Mouse (Mus musculus) lung, adult 2 months (tissue): ENCODE measurements around the gene Ccdc173.

Experiments used
- CTCF ChIP-seq: fragments of 200-500 bp; IDR thresholded peaks from 2 replicates; pipeline ENCODE4 v1.5.1; 2011; ENCODE audit warnings: mild to moderate bottlenecking, low read length, control low read depth; ENCODE audit not compliant: insufficient read depth
- POLR2A ChIP-seq: fragments of 200-500 bp; IDR thresholded peaks from 2 replicates; pipeline ENCODE4 v1.6.1; 2011; ENCODE audit warnings: low read depth, mild to moderate bottlenecking, control low read depth, low read length, borderline replicate concordance; ENCODE audit errors: extremely low read depth

DNA sequence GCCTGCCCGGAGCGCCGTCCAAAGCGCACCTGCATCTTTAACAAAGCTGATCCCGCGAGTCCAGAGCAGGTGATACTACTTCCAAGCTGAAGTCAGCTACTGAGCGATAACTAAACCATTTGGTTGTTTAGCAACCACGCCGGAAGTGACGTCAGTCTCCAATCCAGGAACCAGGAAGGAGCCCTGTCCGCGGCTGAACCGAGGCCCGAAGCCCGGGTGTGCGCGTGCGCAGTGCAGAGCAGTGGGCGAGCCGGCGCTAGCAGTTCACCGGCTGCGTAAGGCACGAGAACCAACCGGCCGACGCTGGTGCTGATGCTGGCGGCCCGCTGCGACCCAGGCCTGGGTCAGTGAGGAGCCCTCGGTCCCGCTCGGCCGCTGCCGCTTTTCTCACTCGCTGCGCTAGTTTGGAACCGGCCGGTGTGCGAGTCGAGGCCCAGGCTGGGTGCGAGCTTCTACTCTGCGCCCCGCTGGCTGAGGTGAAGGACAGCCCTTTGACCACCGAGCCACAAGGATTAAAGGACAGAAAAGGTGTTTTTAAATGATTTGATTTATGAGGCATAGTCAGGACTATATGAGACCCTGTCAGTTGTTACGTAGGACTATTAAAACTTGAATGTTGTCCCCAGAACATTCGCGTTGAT is at the start of gene Ccdc173, which contains the start of gene Phospho2:
- TF ChIP-seq CTCF = no peak
- TF ChIP-seq POLR2A = peak; percentile 85
